Mouse (Mus musculus): ENCODE data around the gene Gpr21. TPM values are rescaled to one million over a fixed set of nuclear protein-coding genes. Genes with fewer than 3 reads are reported as not detected.

Gene Gpr21
- total RNA-seq, 2 experiments from 2014 or later, result 2.1 to 2.6 TPM

DNA sequence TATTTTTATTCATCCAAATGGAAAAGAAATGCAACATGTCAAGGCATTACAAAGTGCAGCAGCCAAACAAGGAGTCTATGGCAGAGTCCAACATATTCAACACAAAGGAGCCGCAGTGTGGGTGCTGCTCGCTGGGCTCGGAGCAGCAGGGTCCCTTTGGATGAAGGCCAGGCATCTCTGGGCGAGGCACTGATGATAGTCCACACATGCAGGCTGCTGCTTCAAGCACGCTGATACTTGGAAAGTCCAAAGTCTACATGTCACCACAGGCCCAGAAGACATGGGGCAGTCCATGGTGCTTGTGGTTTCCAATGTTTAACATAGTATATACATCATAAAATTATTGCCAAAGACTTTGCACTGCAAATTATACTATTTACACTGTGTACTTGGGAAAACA, 53.8 kb downstream of the Gpr21 start:
- no peak for DNase-seq (ENCODE audit: low spot score in 2 of 2)

Other genes starting within 250 kb of the Gpr21 start
- gene Olfr368, start 189.8 kb upstream of the Gpr21 start, total RNA-seq (2021), result not detected
- gene Pdcl, start 157.0 kb upstream of the Gpr21 start, total RNA-seq (2021), result 10 to 100 TPM; 27.3 to 31.2 TPM
- gene Rc3h2, start 93.4 kb upstream of the Gpr21 start, total RNA-seq (2021), result 10 to 100 TPM; 79.8 to 85.2 TPM
- 10 to 100 TPM; 10.6 to 10.8 TPM for gene Zbtb26, start 73.2 kb upstream of the Gpr21 start, total RNA-seq (2021)
- 10 to 100 TPM; 15.0 to 15.6 TPM for gene Zbtb6, start 73.2 kb upstream of the Gpr21 start, total RNA-seq (2021)
- gene Rabgap1, start 73.1 kb upstream of the Gpr21 start, total RNA-seq (2021), result 10 to 100 TPM; 83.8 to 94.8 TPM
- gene Strbp, start 187.5 kb downstream of the Gpr21 start, total RNA-seq (2021), result 100 to 1,000 TPM; 153 to 168 TPM

Data from layer of hippocampus, adult 18-20 months (tissue).